Mouse (Mus musculus) kidney, adult 2 months (tissue): ENCODE data around the gene Ablim1. TPM values are rescaled to one million over a fixed set of nuclear protein-coding genes. Genes with fewer than 3 reads are reported as not detected.

Source experiments
- DNase-seq: peaks from one replicate; pipeline ENCODE4 v3.0.0; 2021
- H3K27ac ChIP-seq: fragments of 200-500 bp; 2 replicates; pipeline ENCODE4 v1.5.1; 2012; ENCODE audit warnings: low read depth, low read length, control low read depth, inconsistent platforms; ENCODE audit not compliant: insufficient read depth
- H3K27me3 ChIP-seq: fragments of 200-500 bp; replicated peaks from 2 replicates; pipeline ENCODE4 v1.6.1; 2012; ENCODE audit warnings: mild to moderate bottlenecking, moderate library complexity, low read length, inconsistent platforms; ENCODE audit not compliant: control insufficient read depth, insufficient read depth
- H3K36me3 ChIP-seq: fragments of 200-500 bp; 2 replicates; pipeline ENCODE4 v1.6.1; 2012; ENCODE audit warnings: mild to moderate bottlenecking, moderate library complexity, low read length, inconsistent platforms; ENCODE audit not compliant: control insufficient read depth, insufficient read depth
- H3K4me1 ChIP-seq: fragments of 200-500 bp; 2 replicates; pipeline ENCODE4 v1.6.1; 2011; ENCODE audit warnings: low read length; ENCODE audit not compliant: control insufficient read depth, insufficient read depth
- H3K4me3 ChIP-seq: fragments of 200-500 bp; 2 replicates; pipeline ENCODE4 v1.5.1; 2011; ENCODE audit warnings: mild to moderate bottlenecking, low read depth, low read length, control low read depth; ENCODE audit not compliant: insufficient read depth
- CTCF ChIP-seq: fragments of 200-500 bp; conservative IDR thresholded peaks from 2 replicates; pipeline ENCODE4 v1.5.1; 2011; ENCODE audit warnings: low read depth, mild to moderate bottlenecking, control low read depth, low read length, moderate library complexity, mixed read lengths; ENCODE audit not compliant: insufficient read depth, insufficient read length
- POLR2A ChIP-seq: fragments of 200-500 bp; IDR thresholded peaks from one replicate; pipeline ENCODE4 v1.6.1; 2011; ENCODE audit warnings: low read depth, low read length, control low read depth
- WGBS: fragments of 180-500 bp; shearing (Covaris S2); methylation state at CpG from one replicate; pipeline ENCODE4 v1.1.7; 2018; 5-methylcytosine and 5-hydroxymethylcytosine counted together
- polyA plus RNA-seq: library from polyadenylated mRNA; depleted of rRNA; stranded (reverse); fragments of >200 nt; gene quantifications from 2 replicates; pipeline ENCODE4 v1.2.3, GENCODE M21; 2012

Gene Ablim1
- polyA plus RNA-seq, 1 experiment, result 34.7 TPM

GRCm38 (mm10) chr19:57195169-57195930, 119.4 kb downstream of the Ablim1 start:
- no peaks in the 10 kb centered on the region for H3K36me3 ChIP-seq
- WGBS, result 88% methylated on average over 11 of the region's 11 CpGs
- no peak overlapping the region for H3K4me3 ChIP-seq
- H3K4me1 ChIP-seq, result peaks cover 22% of the 10 kb centered on the region
- no peak for DNase-seq
- TF ChIP-seq POLR2A, result no peak
- no peak for TF ChIP-seq CTCF
- no peaks in the 10 kb centered on the region for H3K27me3 ChIP-seq
- H3K27ac ChIP-seq, result no peak overlapping the region

- H3K36me3 ChIP-seq, result no peaks in the 10 kb centered on the region
- peaks cover 28% of the 10 kb centered on the region for H3K4me1 ChIP-seq
- TF ChIP-seq CTCF, result peak; percentile 76
- no peak for TF ChIP-seq POLR2A
- DNase-seq, result peak; percentile 59
- H3K27me3 ChIP-seq, result no peaks in the 10 kb centered on the region
- no peak overlapping the region for H3K27ac ChIP-seq
- H3K4me3 ChIP-seq, result no peak overlapping the region
- WGBS, result 68% methylated on average over 6 of the region's 6 CpGs
Measured at GRCm38 (mm10) chr19:57193958-57194357, 120.8 kb downstream of the Ablim1 start.

GRCm38 (mm10) chr19:57193382-57193781, 121.3 kb downstream of the Ablim1 start:
- no peak overlapping the region for H3K4me3 ChIP-seq

GRCm38 (mm10) chr19:57191109-57191508, 123.6 kb downstream of the Ablim1 start:
- DNase-seq, result no peak
- Histone ChIP-seq H3K27me3 (no peaks in the 10 kb centered on the region), H3K27ac (no peak overlapping the region), H3K4me3 (no peak overlapping the region), H3K36me3 (no peaks in the 10 kb centered on the region), H3K4me1 (peaks cover 21% of the 10 kb centered on the region)
- TF ChIP-seq POLR2A (no peak), CTCF (no peak)
- 87% methylated on average over 1 of the region's 1 CpGs for WGBS

More at GRCm38 (mm10) chr19:57193382-57193781, 121.3 kb downstream of the Ablim1 start:
- Histone ChIP-seq H3K27me3 (no peaks in the 10 kb centered on the region), H3K4me1 (peaks cover 27% of the 10 kb centered on the region), H3K27ac (no peak overlapping the region), H3K36me3 (no peaks in the 10 kb centered on the region)
- DNase-seq, result no peak
- TF ChIP-seq POLR2A, result no peak
- no peak for TF ChIP-seq CTCF
- 80% methylated on average over 12 of the region's 12 CpGs for WGBS

GRCm38 (mm10) chr19:57189427-57189826, 125.3 kb downstream of the Ablim1 start:
- WGBS, result 43% methylated on average over 5 of the region's 5 CpGs
- DNase-seq, result peak; percentile 75
- no peak overlapping the region for H3K4me3 ChIP-seq
- H3K4me1 ChIP-seq, result peaks cover 26% of the 10 kb centered on the region
- peak overlapping the region; percentile 81 for H3K27ac ChIP-seq
- TF ChIP-seq POLR2A, result no peak
- TF ChIP-seq CTCF, result no peak
- no peaks in the 10 kb centered on the region for H3K36me3 ChIP-seq
- H3K27me3 ChIP-seq, result no peaks in the 10 kb centered on the region

- peak overlapping the region; percentile 81; the same call in 1 of the 2 replicates for H3K27ac ChIP-seq
- 45% methylated on average over 4 of the region's 4 CpGs for WGBS
- peaks cover 26% of the 10 kb centered on the region for H3K4me1 ChIP-seq
- H3K27me3 ChIP-seq, result no peaks in the 10 kb centered on the region
- TF ChIP-seq POLR2A (no peak), CTCF (no peak)
- peak; percentile 58 for DNase-seq
- H3K36me3 ChIP-seq, result no peaks in the 10 kb centered on the region
- no peak overlapping the region for H3K4me3 ChIP-seq
Measured at GRCm38 (mm10) chr19:57188553-57188952, 126.2 kb downstream of the Ablim1 start.

GRCm38 (mm10) chr19:57185021-57185420, 129.7 kb downstream of the Ablim1 start:
- 80% methylated on average over 3 of the region's 3 CpGs for WGBS
- H3K4me3 ChIP-seq, result no peak overlapping the region
- no peak overlapping the region for H3K27ac ChIP-seq
- no peaks in the 10 kb centered on the region for H3K36me3 ChIP-seq
- no peaks in the 10 kb centered on the region for H3K27me3 ChIP-seq
- TF ChIP-seq POLR2A (no peak), CTCF (no peak)
- peaks cover 49% of the 10 kb centered on the region for H3K4me1 ChIP-seq
- peak; percentile 54 for DNase-seq
